Mouse (Mus musculus): Measurements from ENCODE around the gene Vmn2r66.

Vmn2r66 gene

DNA sequence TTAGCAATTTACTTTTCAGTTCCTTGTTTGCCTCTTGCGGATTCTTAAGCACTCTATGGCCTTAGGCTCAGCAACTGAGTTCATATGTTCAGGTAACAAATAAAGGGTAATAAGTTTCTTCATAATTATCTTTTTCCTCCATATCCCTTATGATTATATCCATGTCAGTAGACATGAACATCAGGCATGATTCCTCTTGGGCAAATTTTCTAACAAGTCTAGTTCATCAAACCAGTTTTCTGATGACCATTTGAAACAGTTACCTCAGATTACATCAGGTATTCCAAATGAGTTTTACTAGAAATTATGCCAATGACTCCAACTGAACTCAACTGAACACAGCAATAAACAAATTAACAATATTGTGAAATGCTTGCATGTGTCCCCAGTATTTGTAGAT lies at the start of gene Vmn2r66:
Vmn2r66 (minus strand) TSS at position 101 of the 400 bp plus-strand sequence.
- no peak for DNase-seq

DNA sequence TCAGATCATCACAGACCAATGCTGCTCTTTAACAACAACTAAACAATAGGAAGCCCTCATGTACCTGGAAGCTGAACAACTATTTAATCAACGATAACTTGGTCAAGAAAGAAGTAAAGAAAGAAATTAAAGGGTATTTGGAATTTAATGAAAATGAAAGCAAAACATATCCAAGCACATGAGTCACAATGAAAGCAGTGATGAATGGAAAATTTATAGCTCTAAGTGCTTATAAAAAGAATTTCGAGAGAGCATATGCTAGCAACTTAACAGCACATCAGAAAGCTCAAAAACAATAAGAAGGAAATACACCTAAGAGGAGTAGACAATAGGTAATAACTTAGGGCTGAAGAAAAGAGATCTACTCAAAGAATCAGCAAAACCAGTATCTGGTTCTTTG lies 15.4 kb downstream of the Vmn2r66 start:
- DNase-seq: no peak

DNA sequence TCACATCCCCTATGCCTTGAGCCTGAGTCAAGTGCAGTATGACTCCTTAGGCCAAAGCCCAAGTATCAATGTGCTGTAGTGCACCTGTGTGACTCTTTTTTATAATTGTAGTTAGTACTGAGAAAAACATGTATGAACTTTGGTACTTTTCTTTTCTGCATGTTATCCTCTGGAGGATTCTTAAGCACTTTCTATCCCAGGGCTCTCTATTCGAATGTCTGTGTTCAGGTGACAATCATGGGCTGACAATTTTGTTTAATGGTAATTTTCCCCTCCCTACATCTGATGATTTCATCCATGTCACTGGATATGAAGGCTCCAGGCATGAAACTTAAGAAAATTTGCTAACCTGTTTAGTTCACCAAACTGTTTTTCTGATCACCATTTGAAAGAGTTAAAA lies 48.1 kb downstream of the Vmn2r66 start, which contains the start of gene Vmn2r65:
Vmn2r65 (minus strand) TSS at position 101 of the 400 bp plus-strand sequence.
- DNase-seq: no peak

All from kidney, postnatal 36 days (tissue).